Mouse (Mus musculus): ENCODE measurements at regions not wholly inside any gene's neighbourhood (a gene's known extent, or its start where the extent isn't known, plus 50 kb on each side); places are given as distances from the start of the nearest gene placed in this dataset.

DNA sequence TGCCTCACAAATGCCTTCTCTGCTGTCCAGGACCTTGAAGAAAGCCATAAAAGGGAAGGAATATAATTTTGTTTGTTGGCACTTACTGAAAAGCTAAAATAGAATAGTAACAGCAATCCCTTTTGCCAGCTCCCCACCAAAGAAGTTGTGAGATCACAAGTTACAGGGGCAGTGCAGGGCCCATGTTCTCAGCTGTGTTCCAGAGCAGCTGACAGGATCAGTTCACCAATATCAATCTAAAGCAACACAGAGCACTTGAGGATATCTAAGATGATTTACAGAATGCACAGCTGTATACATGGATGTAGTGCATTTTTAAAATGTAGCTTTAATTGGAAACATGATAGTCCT lies 63.4 kb upstream of the Mbnl1 start:
- intact Hi-C loops (cut with DNase I), result no loop called here

DNA sequence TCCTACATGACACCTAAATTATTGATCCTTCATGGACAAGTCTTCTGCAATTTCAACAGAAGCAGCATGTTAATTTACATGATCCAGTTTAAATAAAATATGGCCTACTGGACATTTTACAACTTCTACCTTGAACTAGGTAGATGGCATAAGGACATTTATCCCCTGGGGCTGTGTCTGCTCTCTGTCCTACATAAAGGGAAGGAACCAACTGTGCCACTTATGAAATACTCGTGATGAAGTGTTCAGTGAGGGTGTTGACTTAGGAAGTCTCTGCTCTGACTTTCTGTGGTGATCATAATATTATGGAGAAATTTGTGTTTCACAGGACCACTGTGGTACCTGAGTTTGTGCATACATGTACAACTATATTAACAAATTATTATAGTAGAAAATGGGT lies 60.9 kb upstream of the Mbnl1 start:
- intact Hi-C loops (cut with DNase I), result no loop called here

DNA sequence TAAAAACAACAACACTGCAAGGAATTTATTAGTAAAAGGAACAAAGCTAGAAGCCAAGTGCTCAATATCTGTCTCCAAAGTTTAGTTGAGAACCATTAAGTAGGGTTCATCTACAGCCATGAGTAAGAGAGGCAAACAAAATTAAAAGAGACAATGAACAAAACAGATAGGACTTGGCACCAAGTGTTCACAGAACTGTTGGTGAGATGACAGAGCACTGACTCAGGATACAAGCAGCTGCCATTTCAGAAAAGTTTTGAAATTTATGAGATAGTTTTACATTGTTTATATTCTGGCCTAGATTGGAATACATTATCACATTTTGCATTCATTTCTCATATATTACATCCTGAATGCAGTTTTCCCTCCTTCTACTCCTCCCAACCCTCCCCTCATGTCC lies 60.4 kb upstream of the Mbnl1 start:
- intact Hi-C loops (cut with DNase I), result no loop called here

DNA sequence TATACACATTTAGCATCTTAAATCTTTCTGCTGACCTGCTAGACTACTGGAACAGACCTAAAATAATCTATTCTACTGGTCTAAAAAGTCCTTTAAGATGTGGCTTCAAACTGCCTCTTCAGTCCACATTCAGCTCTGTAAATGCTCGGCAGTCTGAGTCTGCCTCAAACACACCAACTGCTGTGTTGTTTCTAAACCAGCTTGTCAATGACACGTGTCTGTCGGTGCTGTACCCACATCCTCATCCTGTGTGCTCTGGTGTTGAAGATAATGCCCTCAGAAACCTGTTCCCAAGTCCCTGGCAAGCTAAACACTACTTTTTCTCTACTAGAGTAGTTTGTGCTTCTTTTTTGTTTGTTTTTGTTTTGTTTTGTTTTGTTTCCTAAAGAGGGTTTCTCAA lies 58.9 kb upstream of the Mbnl1 start:
- intact Hi-C loops (cut with DNase I), result no loop called here

DNA sequence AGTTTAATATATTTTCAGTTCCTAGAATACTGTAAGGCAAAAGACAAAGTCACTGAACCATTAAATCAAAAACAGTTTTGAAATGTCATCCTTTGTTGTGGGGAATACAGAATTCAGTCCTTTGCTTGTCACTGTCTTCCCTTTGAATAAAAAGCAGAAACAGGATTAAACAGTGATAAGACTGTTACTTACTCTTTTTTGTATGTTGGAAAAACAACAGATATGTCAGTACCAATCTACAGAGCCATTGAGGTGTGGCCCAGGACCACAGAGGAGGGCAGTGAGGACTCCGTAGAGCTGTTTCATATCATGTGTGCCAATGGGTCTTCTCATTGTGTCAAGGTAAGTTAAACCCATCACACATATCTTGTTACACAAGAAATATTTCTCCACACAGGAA lies 55.6 kb upstream of the Mbnl1 start:
- intact Hi-C loops (cut with DNase I), result no loop called here

DNA sequence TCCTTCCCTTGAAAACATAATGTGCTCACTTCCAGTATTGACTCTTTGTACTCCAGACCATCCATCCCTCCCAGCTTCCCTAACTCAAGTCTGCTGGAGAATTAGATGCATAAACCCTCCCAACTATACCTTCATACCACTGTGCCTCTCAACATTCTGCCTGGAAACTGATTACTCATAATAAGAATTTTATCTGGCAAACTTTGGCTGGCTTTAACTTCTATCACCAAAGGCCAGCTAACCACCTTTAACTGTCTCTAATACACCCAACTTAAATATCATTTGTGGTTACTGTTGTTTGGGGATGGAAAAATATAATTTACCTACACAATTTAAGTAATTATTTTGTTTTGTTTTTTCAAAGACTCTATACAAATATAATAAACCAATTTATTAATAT lies 54.0 kb upstream of the Mbnl1 start:
- intact Hi-C loops (cut with DNase I), result no loop called here

DNA sequence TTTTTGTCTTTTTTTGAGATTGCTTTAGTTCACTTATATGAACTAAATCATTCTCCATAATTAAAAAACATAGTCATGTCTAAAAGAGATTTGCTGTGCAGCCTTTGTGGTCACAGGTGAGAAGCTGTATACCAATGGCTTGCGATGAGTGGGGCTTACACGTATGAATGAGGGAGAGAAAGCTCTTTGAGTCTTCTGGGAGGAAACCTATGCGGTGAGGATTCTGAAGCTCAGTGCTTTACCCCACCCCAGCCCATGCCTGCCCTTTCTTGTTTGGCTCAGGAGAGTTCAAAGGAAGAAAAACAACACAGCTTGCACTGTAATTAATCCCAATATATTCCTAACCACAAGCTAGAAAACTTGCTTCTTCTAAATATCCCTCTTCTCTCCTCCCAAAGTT lies 53.4 kb upstream of the Mbnl1 start:
- intact Hi-C loops (cut with DNase I), result no loop called here
